Mouse (Mus musculus): ENCODE data around the gene Adam23. TPM values are rescaled to one million over a fixed set of nuclear protein-coding genes. Genes with fewer than 3 reads are reported as not detected.

Gene Adam23
- polyA plus RNA-seq (2012; ENCODE audit: insufficient read depth, insufficient read length, missing spikeins): 0.40 TPM in 1 of 2 replicates, not detected in the other

DNA sequence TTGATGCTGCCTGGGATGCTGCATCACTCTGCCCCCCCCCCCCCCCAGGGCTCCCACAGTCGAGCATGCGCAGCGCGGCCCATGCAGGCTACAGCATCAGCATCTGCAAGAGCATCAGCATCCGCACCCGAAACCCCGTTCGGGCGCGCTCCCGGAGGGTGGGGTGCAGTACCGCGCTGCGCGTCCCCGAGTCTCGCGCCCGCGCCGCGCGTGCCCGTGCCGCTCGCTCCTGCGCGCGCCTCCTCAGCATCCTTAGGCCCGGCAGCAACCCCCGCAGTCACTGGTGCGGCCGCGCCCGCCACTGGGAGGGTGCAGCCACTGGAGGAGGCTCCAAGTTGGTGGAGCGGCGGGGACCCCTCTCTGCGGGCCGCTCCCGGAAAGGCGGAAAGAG lies at the start of gene Adam23:
Adam23 (plus strand) TSS at position 236 of the 391 bp plus-strand sequence.
- no peak within 1 kb of the TSS for H3K27ac ChIP-seq (ENCODE audit: insufficient read depth, low read depth, low read length)
- H3K4me1 ChIP-seq (ENCODE audit: control insufficient read depth, insufficient read depth, low read length): no peaks in the 10 kb centered on the region
- no peak within 1 kb of the TSS for H3K4me3 ChIP-seq (ENCODE audit: insufficient read depth, low read length)
- no peak for TF ChIP-seq POLR2A (IDR thresholded peaks at IDR 0.05; ENCODE audit: borderline replicate concordance, low read depth, low read length)
- TF ChIP-seq CTCF (IDR thresholded peaks at IDR 0.05; ENCODE audit: low read depth, low read length): no peak

DNA sequence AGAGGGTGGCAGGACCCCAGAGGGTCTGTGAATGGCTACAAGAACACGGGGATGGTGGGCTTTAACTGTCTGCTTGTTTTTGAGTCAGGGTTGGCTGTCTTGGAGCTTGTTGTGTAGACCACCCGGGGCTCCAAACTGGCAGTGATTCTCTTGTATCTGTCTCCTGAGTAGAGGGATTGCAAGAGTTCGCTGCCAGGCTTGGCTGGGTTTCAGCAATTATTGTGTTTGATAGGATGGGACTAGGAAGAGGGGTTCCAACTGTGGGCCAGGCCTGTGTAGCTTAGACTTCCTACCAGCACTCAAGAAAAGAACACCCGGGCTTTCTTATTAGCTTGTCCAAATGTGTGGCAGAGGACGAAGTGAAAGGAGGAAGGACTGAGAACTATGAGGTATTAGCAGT lies 44.6 kb upstream of the Adam23 start:
- Histone ChIP-seq H3K4me3 (ENCODE audit: insufficient read depth, low read length) (no peak overlapping the region), H3K4me1 (ENCODE audit: control insufficient read depth, insufficient read depth, low read length) (no peaks in the 10 kb centered on the region), H3K27ac (ENCODE audit: insufficient read depth, low read depth, low read length) (no peak overlapping the region)
- TF ChIP-seq CTCF (IDR thresholded peaks at IDR 0.05; ENCODE audit: low read depth, low read length) (no peak), POLR2A (IDR thresholded peaks at IDR 0.05; ENCODE audit: borderline replicate concordance, low read depth, low read length) (no peak)

DNA sequence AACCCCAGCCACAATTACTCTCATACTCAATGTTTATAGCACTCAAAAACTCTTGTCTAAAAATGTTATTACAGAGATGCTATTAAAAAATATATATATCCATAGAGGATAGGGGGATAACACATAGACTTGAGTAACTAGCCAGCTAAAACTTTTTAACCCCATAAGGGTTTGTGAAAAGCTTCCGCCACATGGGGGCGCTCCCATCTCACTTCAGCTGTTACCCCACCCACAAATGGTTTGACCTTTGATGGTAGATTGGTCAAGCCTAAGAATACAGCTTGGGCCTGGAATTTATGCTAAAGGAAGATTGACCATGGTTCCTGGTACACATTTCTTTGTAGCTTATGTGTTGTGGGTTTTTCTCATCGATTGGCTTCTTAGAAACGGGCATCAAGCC lies 42.1 kb upstream of the Adam23 start:
- TF ChIP-seq POLR2A (IDR thresholded peaks at IDR 0.05; ENCODE audit: borderline replicate concordance, low read depth, low read length) (no peak), CTCF (IDR thresholded peaks at IDR 0.05; ENCODE audit: low read depth, low read length) (0 out of 2 replicates have a peak, but pooled peaks have one; percentile 19)
- Histone ChIP-seq H3K4me1 (ENCODE audit: control insufficient read depth, insufficient read depth, low read length) (no peaks in the 10 kb centered on the region), H3K27ac (ENCODE audit: insufficient read depth, low read depth, low read length) (no peak overlapping the region), H3K4me3 (ENCODE audit: insufficient read depth, low read length) (no peak overlapping the region)

DNA sequence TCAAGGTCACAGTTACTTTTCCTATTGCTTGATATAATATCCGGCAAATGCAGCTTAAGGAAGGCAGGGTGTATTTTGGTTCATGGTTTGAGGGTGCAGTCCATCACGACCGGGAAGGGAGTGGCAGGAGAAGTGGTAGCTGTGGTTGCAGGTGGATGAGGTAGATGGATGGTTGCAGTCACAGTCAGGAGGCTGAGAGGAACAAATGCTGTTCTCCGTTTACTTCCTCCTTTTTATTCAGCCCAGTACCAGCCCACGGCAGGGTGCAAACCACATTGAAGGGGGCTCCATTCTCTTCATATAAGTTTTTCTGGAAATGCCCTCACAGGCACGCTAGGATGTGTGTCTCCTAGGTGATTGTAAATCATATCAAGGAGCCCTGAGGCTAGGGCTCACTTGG lies 37.3 kb upstream of the Adam23 start:
- no peak overlapping the region for H3K27ac ChIP-seq (ENCODE audit: insufficient read depth, low read depth, low read length)
- no peak for TF ChIP-seq CTCF (IDR thresholded peaks at IDR 0.05; ENCODE audit: low read depth, low read length)
- TF ChIP-seq POLR2A (IDR thresholded peaks at IDR 0.05; ENCODE audit: borderline replicate concordance, low read depth, low read length): no peak
- H3K4me3 ChIP-seq (ENCODE audit: insufficient read depth, low read length): no peak overlapping the region
- no peaks in the 10 kb centered on the region for H3K4me1 ChIP-seq (ENCODE audit: control insufficient read depth, insufficient read depth, low read length)

DNA sequence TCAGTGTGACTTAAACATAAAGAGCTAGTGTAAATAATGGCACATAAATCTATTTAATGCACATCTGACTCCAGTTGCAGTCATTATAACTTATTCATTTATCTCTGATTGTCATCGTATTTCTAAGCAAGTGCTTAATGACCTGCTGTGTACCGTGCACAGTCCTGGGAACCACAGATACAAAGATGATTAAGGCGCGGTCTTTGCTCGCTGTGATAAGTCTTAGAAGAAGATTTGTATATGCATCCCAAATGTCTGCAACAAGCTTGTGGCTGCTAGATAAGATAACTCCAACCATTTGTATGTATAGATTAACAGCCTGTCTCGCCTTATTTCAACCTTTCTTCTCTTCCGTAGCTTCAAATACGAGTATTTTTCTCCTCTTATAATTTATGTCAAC lies 27.2 kb upstream of the Adam23 start:
- TF ChIP-seq POLR2A (IDR thresholded peaks at IDR 0.05; ENCODE audit: borderline replicate concordance, low read depth, low read length): no peak
- no peak for TF ChIP-seq CTCF (IDR thresholded peaks at IDR 0.05; ENCODE audit: low read depth, low read length)
- no peak overlapping the region for H3K4me3 ChIP-seq (ENCODE audit: insufficient read depth, low read length)
- no peak overlapping the region for H3K27ac ChIP-seq (ENCODE audit: insufficient read depth, low read depth, low read length)
- no peaks in the 10 kb centered on the region for H3K4me1 ChIP-seq (ENCODE audit: control insufficient read depth, insufficient read depth, low read length)

DNA sequence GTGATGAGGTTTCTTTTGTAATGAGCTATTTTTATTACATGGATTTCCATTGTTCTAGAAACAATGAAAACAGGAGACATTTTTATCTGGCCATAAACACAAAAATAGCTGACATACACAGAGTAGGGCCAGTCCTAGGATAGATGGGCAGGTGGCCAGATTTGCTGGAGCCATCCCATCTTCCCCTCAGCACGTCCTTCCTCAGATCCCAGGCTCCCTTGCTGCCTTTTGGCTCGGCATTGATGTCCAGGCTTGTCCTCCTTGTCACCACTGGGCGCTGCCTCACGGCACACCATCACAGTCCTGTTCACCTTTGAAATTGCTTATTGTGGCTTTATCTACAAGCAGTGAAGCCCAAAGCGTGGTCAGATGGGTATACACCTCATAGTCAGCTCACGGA lies 15.0 kb upstream of the Adam23 start:
- TF ChIP-seq CTCF (IDR thresholded peaks at IDR 0.05; ENCODE audit: low read depth, low read length) (no peak), POLR2A (IDR thresholded peaks at IDR 0.05; ENCODE audit: borderline replicate concordance, low read depth, low read length) (no peak)
- Histone ChIP-seq H3K4me3 (ENCODE audit: insufficient read depth, low read length) (no peak overlapping the region), H3K27ac (ENCODE audit: insufficient read depth, low read depth, low read length) (no peak overlapping the region), H3K4me1 (ENCODE audit: control insufficient read depth, insufficient read depth, low read length) (no peaks in the 10 kb centered on the region)

DNA sequence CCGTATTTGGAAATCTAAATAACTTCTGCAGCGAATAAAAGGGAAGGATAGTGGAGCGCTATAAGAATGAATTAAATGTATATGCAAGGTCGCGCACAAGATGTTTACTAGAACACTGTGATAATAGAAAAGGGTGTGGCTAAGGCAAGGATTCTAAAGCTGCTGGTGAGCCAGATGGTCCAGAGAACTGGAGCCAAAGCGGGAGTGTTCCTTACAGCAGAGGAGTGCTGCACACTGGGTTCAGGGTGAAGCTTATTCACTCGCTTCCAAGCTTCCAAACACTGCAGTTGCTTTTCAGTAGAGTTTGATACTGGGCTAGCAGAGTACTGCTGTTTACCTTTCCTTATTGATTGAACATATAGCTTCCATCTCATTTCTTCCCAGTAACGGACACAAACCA lies 14.5 kb upstream of the Adam23 start:
- H3K4me3 ChIP-seq (ENCODE audit: insufficient read depth, low read length): no peak overlapping the region

DNA sequence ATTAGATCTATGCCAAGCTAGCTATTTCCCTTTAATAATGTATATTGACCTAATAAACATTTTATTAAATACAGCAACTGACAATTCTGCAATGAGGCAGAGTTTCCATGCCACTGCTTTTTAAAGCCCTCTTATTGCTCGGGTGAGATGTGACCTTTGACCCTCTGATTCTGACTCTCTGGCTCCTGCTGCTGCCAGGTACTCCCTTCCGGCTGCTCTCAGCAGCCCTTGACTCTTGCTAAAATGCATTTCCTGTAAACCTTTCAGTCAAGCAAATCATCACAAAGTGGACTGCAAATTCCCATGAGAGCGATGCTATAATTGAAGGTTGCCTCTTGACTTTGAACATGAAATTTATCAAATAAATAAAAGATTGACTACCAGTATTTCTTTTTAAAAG lies 13.8 kb upstream of the Adam23 start:
- TF ChIP-seq POLR2A (IDR thresholded peaks at IDR 0.05; ENCODE audit: borderline replicate concordance, low read depth, low read length): no peak
- no peak for TF ChIP-seq CTCF (IDR thresholded peaks at IDR 0.05; ENCODE audit: low read depth, low read length)
- Histone ChIP-seq H3K4me3 (ENCODE audit: insufficient read depth, low read length) (no peak overlapping the region), H3K4me1 (ENCODE audit: control insufficient read depth, insufficient read depth, low read length) (no peaks in the 10 kb centered on the region)

More for the DNA sequence above, 14.5 kb upstream of the Adam23 start:
- no peak for TF ChIP-seq CTCF (IDR thresholded peaks at IDR 0.05; ENCODE audit: low read depth, low read length)
- no peak for TF ChIP-seq POLR2A (IDR thresholded peaks at IDR 0.05; ENCODE audit: borderline replicate concordance, low read depth, low read length)
- no peaks in the 10 kb centered on the region for H3K4me1 ChIP-seq (ENCODE audit: control insufficient read depth, insufficient read depth, low read length)
- H3K27ac ChIP-seq (ENCODE audit: insufficient read depth, low read depth, low read length): no peak overlapping the region

DNA sequence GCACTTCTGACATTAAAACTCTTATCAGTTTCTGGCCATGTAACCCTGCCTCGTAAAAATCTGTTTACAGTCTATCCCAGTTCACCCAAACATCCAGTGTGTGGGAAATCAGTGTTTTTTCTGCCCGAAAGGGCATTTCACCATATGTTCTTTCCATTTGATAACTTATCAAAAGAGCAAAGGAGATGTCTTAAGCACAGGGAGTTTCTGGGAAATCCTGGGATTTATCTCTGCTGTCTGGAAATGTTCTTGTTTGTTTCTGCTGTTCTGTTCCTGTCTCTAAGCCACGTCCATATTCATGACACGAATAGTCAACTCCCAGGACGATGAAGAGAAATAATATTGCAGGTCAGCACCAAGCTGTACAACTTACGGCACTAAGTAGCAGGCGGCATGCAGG lies 11.6 kb upstream of the Adam23 start:
- Histone ChIP-seq H3K4me3 (ENCODE audit: insufficient read depth, low read length) (no peak overlapping the region), H3K4me1 (ENCODE audit: control insufficient read depth, insufficient read depth, low read length) (no peaks in the 10 kb centered on the region), H3K27ac (ENCODE audit: insufficient read depth, low read depth, low read length) (no peak overlapping the region)
- TF ChIP-seq POLR2A (IDR thresholded peaks at IDR 0.05; ENCODE audit: borderline replicate concordance, low read depth, low read length) (no peak), CTCF (IDR thresholded peaks at IDR 0.05; ENCODE audit: low read depth, low read length) (no peak)

More for the DNA sequence above, 13.8 kb upstream of the Adam23 start:
- no peak overlapping the region for H3K27ac ChIP-seq (ENCODE audit: insufficient read depth, low read depth, low read length)

DNA sequence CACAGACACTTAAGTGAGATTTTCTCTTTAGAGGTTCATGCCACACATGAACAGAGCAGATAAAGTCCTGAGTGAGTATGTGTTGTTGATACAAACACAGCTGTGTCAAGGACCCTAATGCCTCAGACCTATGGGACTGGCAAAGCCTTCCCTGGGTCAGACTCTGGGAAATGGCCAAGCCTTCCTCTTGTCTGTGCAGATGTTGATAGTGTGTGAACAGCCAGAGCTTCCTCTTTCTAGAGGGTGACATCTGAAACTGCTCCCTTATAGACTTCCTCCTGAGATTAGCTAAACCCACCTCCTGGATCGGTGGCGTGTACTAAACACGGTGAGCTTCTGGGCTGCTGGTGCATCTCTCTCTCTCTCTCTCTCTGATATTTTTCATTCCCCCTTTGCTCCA lies 8.2 kb upstream of the Adam23 start:
- TF ChIP-seq CTCF (IDR thresholded peaks at IDR 0.05; ENCODE audit: low read depth, low read length) (no peak), POLR2A (IDR thresholded peaks at IDR 0.05; ENCODE audit: borderline replicate concordance, low read depth, low read length) (no peak)
- Histone ChIP-seq H3K27ac (ENCODE audit: insufficient read depth, low read depth, low read length) (no peak overlapping the region), H3K4me1 (ENCODE audit: control insufficient read depth, insufficient read depth, low read length) (no peaks in the 10 kb centered on the region), H3K4me3 (ENCODE audit: insufficient read depth, low read length) (no peak overlapping the region)

DNA sequence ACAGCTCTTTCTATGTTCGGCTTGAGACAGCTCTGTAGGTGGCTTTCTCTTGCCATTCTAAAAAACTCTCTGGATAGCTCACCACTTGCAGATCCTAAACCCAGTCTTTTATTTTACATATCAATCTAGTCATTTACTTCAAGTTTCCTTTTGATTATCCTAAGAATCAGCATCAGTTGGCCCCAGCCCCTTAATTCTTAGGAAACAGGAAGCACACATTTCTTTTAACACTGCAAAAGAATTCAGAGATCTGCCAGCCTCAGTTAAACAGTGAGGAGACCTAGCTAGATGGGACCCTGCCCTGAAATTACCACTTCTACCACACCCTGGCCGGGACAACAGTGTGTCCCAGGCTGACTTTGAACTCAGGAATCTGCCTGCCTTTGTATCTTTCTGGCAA lies 3.5 kb upstream of the Adam23 start:
- TF ChIP-seq CTCF (IDR thresholded peaks at IDR 0.05; ENCODE audit: low read depth, low read length) (no peak), POLR2A (IDR thresholded peaks at IDR 0.05; ENCODE audit: borderline replicate concordance, low read depth, low read length) (no peak)
- no peak overlapping the region for H3K4me3 ChIP-seq (ENCODE audit: insufficient read depth, low read length)
- no peak overlapping the region for H3K27ac ChIP-seq (ENCODE audit: insufficient read depth, low read depth, low read length)
- H3K4me1 ChIP-seq (ENCODE audit: control insufficient read depth, insufficient read depth, low read length): no peaks in the 10 kb centered on the region
